Comparison of ENCODE assay signal across 9 mouse cellular contexts in the genomic region with DNA sequence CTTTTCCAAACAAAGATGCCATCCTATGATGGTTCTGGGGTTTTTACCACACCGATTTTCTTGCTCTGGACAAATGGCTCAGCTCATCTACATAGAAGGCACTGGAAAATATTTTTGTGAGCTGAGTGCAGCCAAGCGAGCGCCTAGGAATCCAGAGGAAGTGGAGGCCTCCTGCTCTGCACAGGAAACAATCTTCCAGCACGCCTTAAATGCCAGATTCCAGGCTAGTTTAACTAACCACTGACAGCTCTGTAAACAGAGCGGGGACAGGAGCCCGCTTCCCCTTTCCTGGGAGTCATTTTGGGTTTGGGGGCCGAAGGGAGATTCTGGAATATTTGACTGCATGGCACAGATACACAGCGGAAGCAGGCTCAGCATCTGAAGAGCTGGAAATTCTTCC.
DNase-seq lines count a peak whose midpoint lies in the region; ATAC-seq and TF ChIP-seq lines count a peak whose summit lies in the region.
"Had no signal": no experiment of that assay in that cellular context is flagged by ENCODE, and none has a peak within 500 bp of the region (broad histone marks: within the 10 kb centered on the region; RNA-seq: fewer than 3 reads in every experiment).

No protein-coding gene starts in this region.

- TF ChIP-seq EP300 in heart, postnatal 0 days (IDR thresholded peaks at IDR 0.05; ENCODE audit: low read depth): 0 out of 2 replicates have a peak, but pooled peaks have one; percentile 22

- no peaks in the 10 kb centered on the region for H3K4me1 ChIP-seq in neural tube, embryonic 15.5 days
- peaks cover 11% of the 10 kb centered on the region for H3K4me1 ChIP-seq in heart, postnatal 0 days (ENCODE audit: control insufficient read depth, insufficient read depth)
- peaks cover 43% of the 10 kb centered on the region for H3K4me1 ChIP-seq in limb, embryonic 10.5 days
- H3K4me1 ChIP-seq: midbrain, embryonic 12.5 days had no signal

- no peak for TF ChIP-seq CTCF in heart, postnatal 0 days (IDR thresholded peaks at IDR 0.05; ENCODE audit: low read depth)

- 58% methylated on average over 8 of the region's 8 CpGs for WGBS in neural tube, embryonic 15.5 days
- WGBS in heart, postnatal 0 days: 25% methylated on average over 8 of the region's 8 CpGs
- 20% methylated on average over 8 of the region's 8 CpGs for WGBS in limb, embryonic 10.5 days

- H3K4me2 ChIP-seq in neural tube, embryonic 15.5 days: no peak overlapping the region
- 0 out of 2 replicates have a peak overlapping the region, but pooled peaks have one; percentile 21 for H3K4me2 ChIP-seq in heart, postnatal 0 days (ENCODE audit: low read depth, low read length)
- H3K4me2 ChIP-seq: midbrain, embryonic 12.5 days had no signal

- no peaks in the 10 kb centered on the region for H3K9me3 ChIP-seq in neural tube, embryonic 15.5 days (replicated peaks)
- H3K9me3 ChIP-seq in heart, postnatal 0 days (replicated peaks; ENCODE audit: control insufficient read depth, low read length): no peaks in the 10 kb centered on the region
- no peaks in the 10 kb centered on the region for H3K9me3 ChIP-seq in limb, embryonic 10.5 days (replicated peaks)
- H3K9me3 ChIP-seq: midbrain, embryonic 12.5 days had no signal

- DNase-seq in neural tube, embryonic 10.5 days (ENCODE audit: extremely low spot score, low spot score): peak; percentile 29
- DNase-seq in heart, postnatal 0 days (ENCODE audit: low spot score): peak; percentile 59
- DNase-seq in limb, embryonic 10.5 days (ENCODE audit: low spot score): peak; percentile 45
- no peak for DNase-seq in right cerebral cortex, postnatal 10 days (ENCODE audit: low spot score in 2 of 2)
- no peak for DNase-seq in layer of hippocampus, adult 18-20 months (ENCODE audit: low spot score in 2 of 2)
- no peak for DNase-seq in spleen, postnatal 10 days (ENCODE audit: low spot score in 2 of 2)

- H3K27me3 ChIP-seq in neural tube, embryonic 15.5 days (replicated peaks): no peaks in the 10 kb centered on the region
- no peaks in the 10 kb centered on the region for H3K27me3 ChIP-seq in heart, postnatal 0 days (ENCODE audit: control insufficient read depth, insufficient read depth, low read length)
- no peaks in the 10 kb centered on the region for H3K27me3 ChIP-seq in limb, embryonic 10.5 days (ENCODE audit: low read depth, poor library complexity, severe bottlenecking)
- H3K27me3 ChIP-seq: midbrain, embryonic 12.5 days had no signal

- no peak for ATAC-seq in neural tube, embryonic 15.5 days (ENCODE audit: low FRiP score)
- ATAC-seq in heart, postnatal 0 days (ENCODE audit: insufficient read depth, low read depth): no peak
- no peak for ATAC-seq in CD4-positive, CD25-positive, alpha-beta regulatory T cell, adult 4 months

- no peak overlapping the region for H3K4me3 ChIP-seq in neural tube, embryonic 15.5 days (replicated peaks)
- H3K4me3 ChIP-seq in heart, postnatal 0 days (ENCODE audit: low read depth, low read length): no peak overlapping the region
- no peak overlapping the region for H3K4me3 ChIP-seq in limb, embryonic 10.5 days
- H3K4me3 ChIP-seq: midbrain, embryonic 12.5 days had no signal

- H3K9ac ChIP-seq in neural tube, embryonic 15.5 days (replicated peaks): no peak overlapping the region
- H3K9ac ChIP-seq in heart, postnatal 0 days (replicated peaks; ENCODE audit: low read depth, low read length): peak overlapping the region; percentile 37; the same call in 1 of the 2 replicates
- H3K9ac ChIP-seq: midbrain, embryonic 12.5 days had no signal

- no peaks in the 10 kb centered on the region for H3K36me3 ChIP-seq in neural tube, embryonic 15.5 days
- 0 out of 2 replicates have a peak, but pooled peaks cover 5% of the 10 kb centered on the region for H3K36me3 ChIP-seq in heart, postnatal 0 days (replicated peaks; ENCODE audit: control insufficient read depth, insufficient read depth, low read length)
- no peaks in the 10 kb centered on the region for H3K36me3 ChIP-seq in limb, embryonic 10.5 days
- H3K36me3 ChIP-seq: midbrain, embryonic 12.5 days had no signal

- no peak overlapping the region for H3K27ac ChIP-seq in neural tube, embryonic 15.5 days (replicated peaks)
- peak overlapping the region; percentile 79 for H3K27ac ChIP-seq in heart, postnatal 0 days (ENCODE audit: low read depth)
- H3K27ac ChIP-seq in limb, embryonic 10.5 days: peak overlapping the region; percentile 82
- H3K27ac ChIP-seq: midbrain, embryonic 12.5 days had no signal

Comparison
In these comparisons a context has a peak if more than half of its experiments do, and no peak if none do; other contexts are left out.
1. DNase-seq: peak in neural tube, embryonic 10.5 days (single experiment), heart, postnatal 0 days (single experiment) and limb, embryonic 10.5 days (single experiment); none in right cerebral cortex, postnatal 10 days (0 of 2), layer of hippocampus, adult 18-20 months (0 of 2) and spleen, postnatal 10 days (0 of 2).